Mouse (Mus musculus): ENCODE results near the gene Elf2.

DNA sequence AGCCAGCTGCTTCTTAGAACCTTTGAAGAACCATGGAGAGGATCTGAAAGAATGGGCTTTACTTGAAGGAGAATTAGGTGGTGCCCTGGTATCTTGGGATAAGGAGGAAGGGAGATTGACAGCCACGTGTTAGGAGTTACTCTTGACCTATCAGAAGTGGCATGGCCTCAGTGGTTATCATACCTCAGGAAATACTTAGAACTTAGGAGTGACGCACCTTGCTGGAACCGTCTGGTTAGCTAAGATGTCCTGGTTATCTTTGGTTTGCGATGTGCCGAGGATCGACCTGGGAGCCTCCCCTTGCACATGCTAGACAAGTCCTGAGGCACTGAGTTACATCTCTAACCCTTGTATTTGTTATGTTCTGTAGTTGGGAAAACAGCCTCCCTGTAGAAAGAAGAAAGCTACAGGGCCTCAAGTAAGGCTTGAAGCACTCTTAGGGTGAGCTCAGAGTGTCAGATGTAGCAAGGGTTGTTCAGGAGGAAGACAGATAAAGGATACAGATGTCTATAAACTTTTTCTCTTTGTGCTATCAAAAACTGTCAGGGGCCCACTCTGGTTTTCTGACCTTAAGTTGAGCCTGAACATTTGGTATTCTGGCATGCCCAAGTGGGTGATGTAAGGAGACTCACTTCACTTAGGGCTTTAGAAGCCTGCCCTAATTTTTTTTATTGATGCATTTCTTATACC lies 110.2 kb downstream of the Elf2 start:
- TF ChIP-seq POLR2A (IDR thresholded peaks at IDR 0.05; ENCODE audit: insufficient read length, low read depth) (no peak), TCF12 (IDR thresholded peaks at IDR 0.05; ENCODE audit: insufficient read depth, poor library complexity, severe bottlenecking) (no peak), E2F4 (IDR thresholded peaks at IDR 0.05; ENCODE audit: insufficient read depth) (no peak), MYOD1 (IDR thresholded peaks at IDR 0.05; ENCODE audit: control insufficient read depth in 1 of 3, insufficient read length in 2 of 3, low read depth in 2 of 3) (no peak)
